Mouse (Mus musculus) intestine, postnatal 0 days (tissue): Measurements from ENCODE around the gene Ctnnal1. TPM values are rescaled to one million over a fixed set of nuclear protein-coding genes. Genes with fewer than 3 reads are reported as not detected.

Source experiments
- ATAC-seq: fragments of 200-750 bp; cut with Nextera tagmentation; 2 replicates; pipeline ENCODE4 v1.8.0; 2017; ENCODE audit warnings: mild to moderate bottlenecking, moderate TSS enrichment, moderate library complexity
- H3K27ac ChIP-seq: fragments of 300-500 bp; sonication (generic); 2 replicates; pipeline ENCODE4 v1.5.1; 2014; ENCODE audit warnings: mild to moderate bottlenecking, low read depth, low read length, moderate library complexity
- H3K27me3 ChIP-seq: fragments of 300-500 bp; sonication (generic); replicated peaks from 2 replicates; pipeline ENCODE4 v1.6.1; 2014; ENCODE audit warnings: low read length, mixed read lengths; ENCODE audit not compliant: control insufficient read depth, insufficient read depth
- H3K36me3 ChIP-seq: fragments of 300-500 bp; sonication (generic); 2 replicates; pipeline ENCODE4 v1.6.1; 2014; ENCODE audit warnings: mild to moderate bottlenecking, moderate library complexity; ENCODE audit not compliant: control insufficient read depth, insufficient read depth
- H3K4me1 ChIP-seq: fragments of 300-500 bp; sonication (generic); replicated peaks from 2 replicates; pipeline ENCODE4 v1.6.1; 2014; ENCODE audit warnings: antibody characterized with exemption, low read length, mixed read lengths; ENCODE audit not compliant: control insufficient read depth, insufficient read depth
- H3K4me2 ChIP-seq: fragments of 300-500 bp; sonication (generic); replicated peaks from 2 replicates; pipeline ENCODE4 v1.6.1; 2014; ENCODE audit warnings: low read depth, mild to moderate bottlenecking, moderate library complexity
- H3K4me3 ChIP-seq: fragments of 300-500 bp; sonication (generic); 2 replicates; pipeline ENCODE4 v1.5.1; 2014; ENCODE audit warnings: low read depth, low read length
- H3K9ac ChIP-seq: fragments of 300-500 bp; sonication (generic); 2 replicates; pipeline ENCODE4 v1.6.1; 2014; ENCODE audit warnings: mild to moderate bottlenecking, low read depth, low read length
- H3K9me3 ChIP-seq: fragments of 300-500 bp; sonication (generic); 2 replicates; pipeline ENCODE4 v1.6.1; 2016; ENCODE audit warnings: mixed run types; ENCODE audit not compliant: control insufficient read depth
- CTCF ChIP-seq: sonication (generic); IDR thresholded peaks from 2 replicates; pipeline ENCODE4 v1.5.1; 2016; ENCODE audit warnings: low read depth, mild to moderate bottlenecking, control low read depth, antibody characterized with exemption, moderate library complexity
- WGBS: fragments of 180-500 bp; shearing (Covaris S2); extraction: QIAGEN DNeasy Blood & Tissue Kit; methylation state at CpG from one replicate; pipeline ENCODE4 v1.1.7; 2014; 5-methylcytosine and 5-hydroxymethylcytosine counted together
- polyA plus RNA-seq: library from polyadenylated mRNA; unstranded; fragments of >200 nt; fragmentation: Nextera tagmentation; extraction: Ambion mirVana; gene quantifications from 2 replicates; pipeline ENCODE4 v1.2.1, GENCODE M21; 2015

The Ctnnal1 gene
- polyA plus RNA-seq, 1 experiment from 2014 or later: 10.1 TPM

DNA sequence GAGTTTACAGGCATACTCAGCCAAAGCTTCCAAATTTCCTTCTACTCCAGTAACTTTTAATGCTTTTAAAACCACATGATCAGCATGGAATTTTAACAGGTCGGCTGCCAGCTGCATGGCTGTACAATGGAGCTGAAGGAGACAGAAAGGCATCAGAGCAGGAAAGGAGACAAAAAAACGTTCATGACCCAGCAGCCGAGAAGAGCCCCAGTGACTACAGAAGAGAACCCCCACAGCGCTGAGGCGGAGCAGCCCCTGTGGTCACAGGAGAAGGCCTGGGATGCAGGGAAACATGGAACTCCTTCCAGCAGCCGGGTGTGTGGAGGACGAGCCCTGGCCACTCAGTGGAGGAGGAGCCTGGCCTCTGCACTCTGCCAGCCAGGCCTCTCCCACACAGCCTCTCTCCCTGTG is 35.5 kb downstream of the Ctnnal1 start:
- no peak overlapping the region for H3K27ac ChIP-seq
- H3K27me3 ChIP-seq: no peaks in the 10 kb centered on the region
- H3K4me1 ChIP-seq: no peaks in the 10 kb centered on the region
- 81% methylated on average over 7 of the region's 7 CpGs for WGBS
- H3K4me2 ChIP-seq: no peak overlapping the region
- no peak overlapping the region for H3K4me3 ChIP-seq
- H3K9me3 ChIP-seq: no peaks in the 10 kb centered on the region
- H3K36me3 ChIP-seq: peaks cover 14% of the 10 kb centered on the region
- TF ChIP-seq CTCF: no peak
- ATAC-seq: no peak
- H3K9ac ChIP-seq: no peak overlapping the region

DNA sequence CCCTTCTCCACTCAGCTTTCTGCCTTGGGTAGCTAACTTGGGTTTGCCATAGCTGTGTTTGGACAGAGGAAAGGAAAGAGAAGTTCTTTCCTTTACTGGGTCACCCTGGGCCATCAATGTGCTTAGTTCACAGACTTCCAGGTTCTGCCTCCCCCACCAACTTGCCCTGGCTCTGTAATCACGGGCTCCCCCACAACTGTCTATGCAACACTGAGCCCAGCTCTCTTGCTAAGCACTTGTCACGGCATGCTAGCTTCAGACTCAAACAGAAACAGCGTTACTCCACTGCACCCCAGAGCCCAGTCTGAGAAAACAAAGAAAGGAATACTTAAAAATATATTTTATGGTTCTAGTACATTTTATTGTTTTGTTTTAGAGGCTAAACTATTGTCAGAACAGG is 36.1 kb downstream of the Ctnnal1 start:
- Histone ChIP-seq H3K4me3 (no peak overlapping the region), H3K4me1 (no peaks in the 10 kb centered on the region), H3K4me2 (no peak overlapping the region), H3K9me3 (no peaks in the 10 kb centered on the region), H3K27me3 (no peaks in the 10 kb centered on the region), H3K27ac (no peak overlapping the region), H3K36me3 (peaks cover 14% of the 10 kb centered on the region), H3K9ac (no peak overlapping the region)
- no peak for TF ChIP-seq CTCF
- 88% methylated on average over 3 of the region's 3 CpGs for whole genome bisulfite sequencing
- no peak for ATAC-seq

DNA sequence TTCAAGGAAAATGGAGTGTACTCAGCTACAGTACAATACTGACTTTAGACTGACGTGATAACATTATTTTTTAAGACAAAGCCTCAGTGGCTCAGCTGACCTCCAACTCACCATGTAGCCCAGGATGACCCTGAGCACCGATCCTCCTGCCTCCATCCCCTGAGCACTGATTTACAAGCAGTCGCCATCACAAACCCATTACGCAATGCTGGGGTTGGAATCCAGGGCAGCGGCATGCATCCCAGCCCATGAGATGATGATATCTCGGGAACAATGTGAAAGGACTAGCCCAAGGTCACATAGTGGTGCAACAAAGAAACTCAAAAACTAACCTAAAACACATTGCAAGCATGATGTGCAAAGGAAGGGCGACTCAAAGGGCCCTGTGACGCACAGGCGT is 40.8 kb downstream of the Ctnnal1 start:
- no peaks in the 10 kb centered on the region for H3K9me3 ChIP-seq
- no peak for ATAC-seq
- H3K4me2 ChIP-seq: no peak overlapping the region
- no peaks in the 10 kb centered on the region for H3K27me3 ChIP-seq
- H3K36me3 ChIP-seq: peaks cover 10% of the 10 kb centered on the region; the same call in 1 of the 2 replicates
- H3K9ac ChIP-seq: no peak overlapping the region
- no peak for TF ChIP-seq CTCF
- 87% methylated on average over 9 of the region's 9 CpGs for WGBS
- no peak overlapping the region for H3K27ac ChIP-seq
- H3K4me1 ChIP-seq: no peaks in the 10 kb centered on the region
- no peak overlapping the region for H3K4me3 ChIP-seq

DNA sequence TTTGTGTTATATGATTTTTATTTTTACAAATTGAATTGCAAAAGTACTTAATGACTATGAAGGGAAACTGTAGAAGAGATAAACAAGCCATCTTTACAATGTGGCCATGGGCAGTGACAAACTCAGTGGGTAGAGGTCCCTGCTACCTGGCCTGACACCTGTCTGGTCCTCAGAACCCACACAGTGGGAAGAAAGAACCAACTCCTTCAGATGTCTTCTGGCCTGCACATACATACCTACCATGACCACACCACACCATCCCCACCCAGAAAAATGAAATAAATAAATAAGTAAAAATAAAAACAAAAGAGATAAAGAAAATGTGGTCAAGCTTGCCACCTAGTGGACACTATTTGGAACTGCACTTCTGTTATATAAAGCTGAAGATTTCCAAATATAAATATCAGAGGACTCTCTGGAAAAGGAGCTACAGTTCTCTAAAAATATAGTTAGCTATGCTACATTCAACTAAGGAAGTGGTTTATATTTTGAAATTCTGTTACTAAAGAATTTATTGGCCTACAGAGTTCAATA is 44.9 kb downstream of the Ctnnal1 start:
- peak; percentile 71 for TF ChIP-seq CTCF
- no peak overlapping the region for H3K9ac ChIP-seq
- H3K36me3 ChIP-seq: no peaks in the 10 kb centered on the region
- no peak for ATAC-seq
- H3K4me2 ChIP-seq: no peak overlapping the region
- no peaks in the 10 kb centered on the region for H3K4me1 ChIP-seq
- no peaks in the 10 kb centered on the region for H3K27me3 ChIP-seq
- H3K4me3 ChIP-seq: no peak overlapping the region
- H3K27ac ChIP-seq: no peak overlapping the region
- H3K9me3 ChIP-seq: no peaks in the 10 kb centered on the region

DNA sequence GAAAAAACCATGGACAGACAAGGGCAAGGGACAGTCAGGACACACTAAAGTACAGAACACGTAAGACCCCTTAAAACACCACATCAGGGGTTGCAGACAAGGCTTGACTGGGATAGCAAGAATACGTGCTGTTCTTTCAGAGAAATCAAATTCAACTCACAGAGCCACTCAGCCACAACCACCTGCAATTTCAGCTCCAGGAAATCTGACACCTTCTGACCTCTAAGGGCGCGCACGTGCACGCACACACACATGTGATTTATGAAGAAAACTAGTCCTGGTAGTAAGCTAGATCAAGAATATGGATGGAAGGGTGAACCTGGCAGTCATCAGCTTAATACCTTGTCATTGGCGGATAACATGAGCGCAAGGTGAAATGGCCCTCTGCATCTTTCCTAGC is 49.9 kb downstream of the Ctnnal1 start:
- H3K9ac ChIP-seq: no peak overlapping the region
- 0 out of 2 replicates have a peak, but pooled peaks cover 8% of the 10 kb centered on the region for H3K36me3 ChIP-seq
- H3K4me2 ChIP-seq: no peak overlapping the region
- no peak for ATAC-seq
- H3K4me1 ChIP-seq: no peaks in the 10 kb centered on the region
- no peak overlapping the region for H3K27ac ChIP-seq
- H3K9me3 ChIP-seq: no peaks in the 10 kb centered on the region
- H3K27me3 ChIP-seq: no peaks in the 10 kb centered on the region
- 80% methylated on average over 8 of the region's 8 CpGs for WGBS
- TF ChIP-seq CTCF: no peak
- no peak overlapping the region for H3K4me3 ChIP-seq

DNA sequence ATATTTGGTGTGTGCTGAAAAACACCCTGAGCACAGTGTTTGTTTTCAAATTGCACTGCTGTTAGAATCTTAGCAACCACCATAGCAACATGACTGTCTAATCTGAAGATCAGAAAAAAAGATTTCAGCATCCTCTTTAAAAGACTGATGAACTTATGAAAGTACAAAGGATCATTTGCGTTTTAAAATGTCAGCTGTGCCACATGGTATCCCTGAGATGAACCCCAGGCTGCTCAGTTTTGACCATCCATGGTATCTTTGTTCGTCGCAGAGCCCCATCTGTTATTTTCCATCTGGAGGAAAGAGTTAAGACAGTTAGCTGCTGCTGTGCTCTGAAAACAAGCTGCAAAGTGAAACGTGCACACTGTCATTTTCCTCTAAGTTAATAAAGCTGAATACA is 52.9 kb downstream of the Ctnnal1 start:
- no peaks in the 10 kb centered on the region for H3K4me1 ChIP-seq

DNA sequence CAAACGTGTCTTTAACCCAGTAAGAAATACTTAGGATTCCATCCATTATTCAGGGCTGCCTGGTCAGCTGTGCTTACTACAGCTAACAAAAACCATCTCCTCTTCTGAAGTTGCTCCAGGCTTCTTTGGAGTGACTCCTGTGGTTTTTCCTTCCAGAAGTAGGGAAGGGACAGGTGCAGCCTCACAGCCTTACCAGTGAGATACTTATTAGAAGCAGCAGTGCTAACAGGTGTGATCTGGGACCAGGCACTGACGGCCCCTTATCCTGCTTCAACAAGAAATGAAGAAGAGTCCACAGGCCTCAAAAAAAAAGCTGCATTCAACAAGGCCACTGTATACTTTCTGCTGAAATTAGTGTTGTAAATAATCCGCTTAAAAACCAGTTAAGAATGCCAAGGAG is 53.3 kb downstream of the Ctnnal1 start:
- Histone ChIP-seq H3K9ac (no peak overlapping the region), H3K4me2 (no peak overlapping the region), H3K4me1 (no peaks in the 10 kb centered on the region), H3K27me3 (no peaks in the 10 kb centered on the region), H3K4me3 (no peak overlapping the region), H3K36me3 (peaks cover 10% of the 10 kb centered on the region), H3K9me3 (no peaks in the 10 kb centered on the region), H3K27ac (no peak overlapping the region)
- ATAC-seq: no peak
- no peak for TF ChIP-seq CTCF
- 72% methylated on average over 3 of the region's 3 CpGs for WGBS

More for the DNA sequence above, 52.9 kb downstream of the Ctnnal1 start:
- H3K27me3 ChIP-seq: no peaks in the 10 kb centered on the region
- no peak overlapping the region for H3K4me2 ChIP-seq
- ATAC-seq: no peak
- no peak overlapping the region for H3K9ac ChIP-seq
- TF ChIP-seq CTCF: no peak
- no peak overlapping the region for H3K27ac ChIP-seq
- no peaks in the 10 kb centered on the region for H3K9me3 ChIP-seq
- 63% methylated on average over 4 of the region's 4 CpGs for WGBS
- no peak overlapping the region for H3K4me3 ChIP-seq
- 0 out of 2 replicates have a peak, but pooled peaks cover 8% of the 10 kb centered on the region for H3K36me3 ChIP-seq
